Mouse (Mus musculus): ENCODE results near the gene Casq1. TPM values are rescaled to one million over a fixed set of nuclear protein-coding genes. Genes with fewer than 3 reads are reported as not detected.
"Not testable (repeated sequence)": the region's sequence is repeated elsewhere in the genome, so short reads cannot be mapped to it uniquely, and the experiment has no call there.

Casq1 gene
- 1.0 and 1.6 TPM in 2 replicates for polyA plus RNA-seq (2016; fragmentation: Nextera tagmentation; extraction: Ambion mirVana)

DNA sequence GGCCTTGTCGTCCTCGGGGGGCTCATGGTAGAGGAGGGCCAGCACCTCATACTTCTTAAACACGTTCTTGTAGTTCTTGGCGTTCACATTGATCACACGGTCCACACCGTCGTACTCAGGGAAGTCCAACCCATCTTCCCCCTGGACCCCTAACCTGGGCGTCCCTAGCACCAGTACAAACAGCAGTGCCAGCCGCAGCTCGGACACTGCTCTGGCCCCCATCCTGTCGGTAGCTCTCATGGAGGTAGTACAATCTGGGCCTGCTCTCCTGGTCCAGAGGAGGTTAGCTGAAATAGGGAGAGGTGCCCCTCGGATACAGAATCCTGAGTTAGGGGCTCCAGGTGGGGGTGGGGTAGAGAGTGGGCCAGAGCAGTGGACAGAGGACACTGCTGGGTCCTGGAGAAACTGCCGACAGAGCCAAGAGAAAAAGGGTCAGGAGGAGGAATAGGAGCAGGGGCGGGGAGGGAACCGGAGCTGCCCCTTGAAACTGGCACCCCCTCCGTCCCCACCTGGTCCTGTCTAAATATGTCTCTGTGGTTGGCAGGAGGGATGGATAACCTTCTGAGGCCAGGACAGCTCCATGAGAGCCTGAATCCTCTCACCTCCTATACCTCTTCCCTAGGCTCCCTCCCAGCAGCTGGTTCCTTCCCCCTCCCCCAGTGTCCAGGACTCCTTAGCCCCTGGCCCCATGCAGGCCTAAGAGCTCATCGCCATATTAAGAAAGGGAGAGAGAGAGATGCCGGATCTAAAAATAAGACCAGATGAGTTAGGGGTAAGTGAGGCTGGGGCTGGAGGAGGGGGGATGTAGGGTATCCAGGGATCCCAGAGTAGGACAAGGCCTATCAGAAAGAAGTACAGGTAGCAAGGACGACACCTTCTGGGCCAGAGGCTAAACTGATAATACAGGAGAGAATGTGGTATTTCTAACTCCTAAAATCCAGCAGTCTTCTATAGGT is at the start of gene Casq1:
Gene Casq1, minus strand, starts transcription at position 418 of the 956 bp plus-strand sequence.
- DNase-seq (ENCODE audit: low spot score) = no peak
- H3K36me3 ChIP-seq = no peaks in the 10 kb centered on the region
- H3K27me3 ChIP-seq (ENCODE audit: low read depth, poor library complexity, severe bottlenecking) = no peaks in the 10 kb centered on the region
- H3K4me1 ChIP-seq = peaks cover 51% of the 10 kb centered on the region
- WGBS = 82% methylated on average over 19 of the region's 19 CpGs
- H3K9me3 ChIP-seq (replicated peaks) = no peaks in the 10 kb centered on the region
- peak within 1 kb of the TSS; percentile 83 for H3K27ac ChIP-seq
- H3K4me3 ChIP-seq = no peak within 1 kb of the TSS

DNA sequence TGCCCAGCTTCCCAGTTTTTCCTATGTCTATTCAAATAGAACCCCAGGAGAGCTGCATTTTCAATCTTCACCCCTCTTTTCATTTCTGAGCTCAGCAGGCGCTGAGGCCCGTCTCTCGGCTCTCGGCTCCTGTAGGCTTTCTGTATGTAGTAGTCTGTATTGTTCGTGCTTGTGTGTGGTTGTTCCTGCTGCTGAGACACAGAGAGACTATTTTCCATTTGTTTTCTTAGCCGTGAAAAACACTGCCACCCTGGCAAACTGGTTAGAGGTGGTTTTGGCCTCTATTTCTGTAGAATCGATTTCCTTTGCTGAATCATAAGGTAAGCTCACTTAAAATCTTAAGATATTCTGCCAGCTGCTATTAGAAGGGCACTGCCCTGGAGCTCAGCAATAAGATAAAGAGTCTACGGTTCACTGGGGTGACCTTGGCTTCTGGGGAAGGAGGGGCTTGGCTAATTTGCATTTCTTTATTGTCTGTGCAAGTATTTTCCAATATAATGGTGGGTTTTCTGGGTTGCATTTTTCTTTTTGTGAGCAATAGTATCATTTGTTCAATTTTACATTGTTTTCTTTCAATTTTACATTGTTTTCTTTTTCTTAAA is 41.9 kb upstream of the Casq1 start, which contains the start of gene Igsf8:
Gene Igsf8, plus strand, starts transcription at position 165 of the 602 bp plus-strand sequence.
- Histone ChIP-seq H3K27ac (no peak within 1 kb of the TSS), H3K4me3 (no peak within 1 kb of the TSS)
- WGBS = 82% methylated on average over 8 of the region's 8 CpGs

DNA sequence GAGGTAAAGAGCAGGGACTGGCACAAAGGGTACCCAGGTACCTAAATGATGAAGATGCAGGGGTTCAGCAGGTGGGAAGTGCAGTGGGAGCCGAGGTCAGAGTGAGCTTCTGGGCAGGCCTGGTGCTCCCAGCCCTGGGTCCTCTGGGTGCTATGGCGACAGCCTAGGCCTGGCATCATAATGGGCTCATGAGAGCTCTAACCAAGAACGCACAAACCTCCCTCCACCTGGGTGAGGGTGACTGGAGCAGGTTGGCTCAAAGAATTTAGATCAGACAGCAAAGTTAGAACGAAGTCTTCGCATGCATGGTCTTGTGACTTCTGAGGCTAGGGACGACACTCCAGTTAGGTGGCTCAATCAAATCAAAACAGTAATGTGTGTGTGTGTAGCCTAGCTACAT is 38.6 kb upstream of the Casq1 start, which contains the start of gene Atp1a4:
Gene Atp1a4, minus strand, starts transcription at position 101 of the 400 bp plus-strand sequence.
- WGBS = 89% methylated on average over 6 of the region's 6 CpGs

More for the DNA sequence above, 41.9 kb upstream of the Casq1 start, which contains the start of gene Igsf8:
- Histone ChIP-seq H3K27me3 (ENCODE audit: low read depth, poor library complexity, severe bottlenecking) (no peaks in the 10 kb centered on the region), H3K9me3 (replicated peaks) (no peaks in the 10 kb centered on the region; the same call in 1 of the 2 replicates), H3K4me1 (no peaks in the 10 kb centered on the region), H3K36me3 (no peaks in the 10 kb centered on the region)
- DNase-seq (ENCODE audit: low spot score) = no peak

GRCm38 (mm10) chr1:172247679-172248078 is 28.0 kb upstream of the Casq1 start:
- 58% methylated on average over 2 of the region's 2 CpGs for WGBS
- Histone ChIP-seq H3K27ac (no peak overlapping the region), H3K27me3 (ENCODE audit: low read depth, poor library complexity, severe bottlenecking) (peaks cover 41% of the 10 kb centered on the region), H3K4me3 (no peak overlapping the region), H3K4me1 (peaks cover 17% of the 10 kb centered on the region; the same call in 1 of the 2 replicates), H3K36me3 (no peaks in the 10 kb centered on the region), H3K9me3 (replicated peaks) (no peaks in the 10 kb centered on the region)
- DNase-seq (ENCODE audit: low spot score) = peak; percentile 43

More for the DNA sequence above, 38.6 kb upstream of the Casq1 start, which contains the start of gene Atp1a4:
- H3K27me3 ChIP-seq (ENCODE audit: low read depth, poor library complexity, severe bottlenecking) = no peaks in the 10 kb centered on the region
- DNase-seq (ENCODE audit: low spot score) = no peak
- H3K4me3 ChIP-seq = no peak within 1 kb of the TSS
- H3K36me3 ChIP-seq = no peaks in the 10 kb centered on the region
- H3K27ac ChIP-seq = no peak within 1 kb of the TSS
- H3K4me1 ChIP-seq = no peaks in the 10 kb centered on the region
- H3K9me3 ChIP-seq (replicated peaks) = no peaks in the 10 kb centered on the region

DNA sequence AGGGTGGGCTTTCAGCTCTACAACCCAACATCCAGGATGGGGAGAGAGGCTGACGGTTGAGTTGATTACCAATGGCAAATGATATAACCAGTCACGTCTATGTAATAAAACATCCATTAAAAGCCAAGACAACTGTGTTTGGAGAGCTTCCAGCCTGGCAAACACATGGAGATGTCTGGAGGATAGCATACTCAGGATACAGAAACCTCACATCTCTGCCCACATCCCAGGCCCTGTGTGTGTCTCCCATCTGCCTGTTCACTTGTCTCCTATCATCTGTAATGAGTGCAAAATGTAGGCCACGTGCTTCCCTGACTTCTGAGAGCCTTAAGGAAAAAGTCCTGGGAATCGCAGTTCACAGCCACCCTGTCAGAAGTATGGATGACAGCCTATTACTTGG is 27.5 kb upstream of the Casq1 start:
- H3K4me1 ChIP-seq = peaks cover 17% of the 10 kb centered on the region; the same call in 1 of the 2 replicates
- 72% methylated on average over 4 of the region's 4 CpGs for WGBS
- H3K27me3 ChIP-seq (ENCODE audit: low read depth, poor library complexity, severe bottlenecking) = peaks cover 45% of the 10 kb centered on the region
- H3K36me3 ChIP-seq = no peaks in the 10 kb centered on the region
- no peak overlapping the region for H3K4me3 ChIP-seq
- H3K27ac ChIP-seq = no peak overlapping the region
- no peak for DNase-seq (ENCODE audit: low spot score)
- no peaks in the 10 kb centered on the region for H3K9me3 ChIP-seq (replicated peaks)

GRCm38 (mm10) chr1:172244645-172245044 is 25.0 kb upstream of the Casq1 start:
- not testable (repeated sequence) for H3K9me3 ChIP-seq (replicated peaks)
- H3K4me3 ChIP-seq = peak overlapping the region; percentile 27
- 29% methylated on average over 23 of the region's 23 CpGs for WGBS

DNA sequence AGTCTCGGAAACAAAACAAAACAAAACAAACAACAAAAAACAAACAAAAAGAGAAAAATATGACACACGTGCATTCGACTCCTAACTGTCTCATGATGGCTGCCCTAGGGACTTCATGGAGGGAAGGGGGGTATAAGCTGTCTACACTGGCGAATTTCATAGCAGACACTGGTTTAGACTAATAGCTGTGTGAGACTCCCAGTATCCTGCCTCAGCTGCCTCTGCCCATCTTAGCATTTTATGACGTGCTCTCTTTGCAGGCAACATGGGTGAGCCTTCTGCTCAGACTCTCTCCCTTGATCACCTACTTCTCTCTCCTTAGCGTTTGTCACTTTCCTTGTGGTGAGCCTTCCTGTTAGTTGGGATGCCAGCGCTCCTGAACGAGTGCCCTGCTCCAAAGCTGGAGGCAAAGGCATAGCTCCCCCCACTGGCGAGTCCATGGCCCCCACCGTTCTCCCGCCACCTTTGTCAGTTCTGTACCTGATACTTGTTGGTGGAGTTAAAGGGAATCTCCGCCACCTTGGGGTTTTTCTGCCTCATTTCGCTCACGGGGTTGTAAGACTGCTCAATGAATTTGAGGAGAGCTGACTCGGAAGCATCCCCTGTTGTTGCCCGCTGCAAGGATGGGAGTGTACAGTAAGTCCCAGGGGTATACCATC is 24.0 kb upstream of the Casq1 start:
- Histone ChIP-seq H3K9me3 (replicated peaks) (no peaks in the 10 kb centered on the region), H3K36me3 (no peaks in the 10 kb centered on the region), H3K27me3 (ENCODE audit: low read depth, poor library complexity, severe bottlenecking) (peaks cover 45% of the 10 kb centered on the region), H3K4me1 (peaks cover 17% of the 10 kb centered on the region; the same call in 1 of the 2 replicates), H3K27ac (no peak overlapping the region), H3K4me3 (peak overlapping the region; percentile 27)
- DNase-seq (ENCODE audit: low spot score) = peak; percentile 46
- 25% methylated on average over 16 of the region's 16 CpGs for WGBS

More at GRCm38 (mm10) chr1:172244645-172245044, 25.0 kb upstream of the Casq1 start:
- H3K36me3 ChIP-seq; DNase-seq (ENCODE audit: low spot score); H3K27ac ChIP-seq: not testable (repeated sequence)
- Histone ChIP-seq H3K4me1 (peaks cover 17% of the 10 kb centered on the region; the same call in 1 of the 2 replicates), H3K27me3 (ENCODE audit: low read depth, poor library complexity, severe bottlenecking) (peaks cover 45% of the 10 kb centered on the region)

- Histone ChIP-seq H3K27ac (no peak overlapping the region), H3K4me1 (peaks cover 13% of the 10 kb centered on the region; the same call in 1 of the 2 replicates), H3K27me3 (ENCODE audit: low read depth, poor library complexity, severe bottlenecking) (peaks cover 45% of the 10 kb centered on the region), H3K9me3 (replicated peaks) (no peaks in the 10 kb centered on the region), H3K4me3 (no peak overlapping the region), H3K36me3 (no peaks in the 10 kb centered on the region)
- WGBS = 69% methylated on average over 2 of the region's 2 CpGs
- no peak for DNase-seq (ENCODE audit: low spot score)
These were observed 22.7 kb upstream of the Casq1 start for GRCm38 (mm10) chr1:172242401-172242800.

DNA sequence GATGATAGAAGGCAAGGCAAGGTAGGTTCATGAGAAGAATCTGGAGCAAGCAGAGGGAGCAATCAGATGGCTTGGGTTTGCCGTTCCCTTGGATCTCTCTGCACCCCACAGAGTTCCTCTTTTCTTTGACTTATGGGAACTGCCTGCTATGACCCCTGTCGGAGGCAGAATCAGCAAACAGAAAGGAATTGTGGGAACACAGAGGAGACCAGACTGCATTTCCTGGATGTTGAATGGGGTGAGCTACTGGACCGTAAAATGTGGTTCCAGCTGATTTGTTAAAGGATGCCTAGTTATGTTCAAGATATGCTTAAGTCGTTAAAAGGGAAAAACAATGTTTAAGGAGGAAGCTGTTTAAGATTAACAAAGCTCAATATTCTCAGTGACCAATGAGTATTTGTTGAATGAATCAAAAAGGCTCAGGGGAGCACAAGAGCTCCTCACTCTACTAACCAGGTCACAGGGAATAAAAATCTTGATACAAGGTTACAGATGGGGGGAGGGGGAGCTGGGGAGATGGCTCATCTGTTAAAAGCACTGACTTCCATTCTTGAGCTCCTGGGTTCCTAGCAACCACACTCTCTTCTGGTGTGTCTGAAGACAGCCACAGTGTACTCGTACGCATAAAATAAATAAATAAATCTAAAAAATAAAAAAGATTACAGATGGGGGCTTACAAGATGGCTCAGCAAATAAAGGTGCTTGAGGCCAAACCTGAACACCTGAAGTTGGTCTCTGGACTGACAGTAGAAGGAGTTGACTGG is 21.5 kb upstream of the Casq1 start:
- Histone ChIP-seq H3K4me3 (no peak overlapping the region), H3K27ac (no peak overlapping the region), H3K27me3 (ENCODE audit: low read depth, poor library complexity, severe bottlenecking) (peaks cover 39% of the 10 kb centered on the region), H3K9me3 (replicated peaks) (no peaks in the 10 kb centered on the region), H3K36me3 (no peaks in the 10 kb centered on the region), H3K4me1 (peaks cover 12% of the 10 kb centered on the region; the same call in 1 of the 2 replicates)
- 82% methylated on average over 6 of the region's 6 CpGs for WGBS
- no peak for DNase-seq (ENCODE audit: low spot score)

GRCm38 (mm10) chr1:172229215-172229614 is 9.5 kb upstream of the Casq1 start:
- WGBS = 91% methylated on average over 1 of the region's 1 CpGs
- Histone ChIP-seq H3K9me3 (replicated peaks) (no peaks in the 10 kb centered on the region), H3K36me3 (no peaks in the 10 kb centered on the region), H3K27me3 (ENCODE audit: low read depth, poor library complexity, severe bottlenecking) (no peaks in the 10 kb centered on the region), H3K27ac (no peak overlapping the region), H3K4me1 (no peaks in the 10 kb centered on the region), H3K4me3 (no peak overlapping the region)
- no peak for DNase-seq (ENCODE audit: low spot score)

- no peaks in the 10 kb centered on the region for H3K4me1 ChIP-seq
- no peak for DNase-seq (ENCODE audit: low spot score)
These were observed 8.5 kb upstream of the Casq1 start for GRCm38 (mm10) chr1:172228209-172228608.

More at GRCm38 (mm10) chr1:172228209-172228608, 8.5 kb upstream of the Casq1 start:
- 91% methylated on average over 2 of the region's 2 CpGs for WGBS
- Histone ChIP-seq H3K27me3 (ENCODE audit: low read depth, poor library complexity, severe bottlenecking) (no peaks in the 10 kb centered on the region), H3K9me3 (replicated peaks) (no peaks in the 10 kb centered on the region), H3K4me3 (no peak overlapping the region), H3K27ac (no peak overlapping the region), H3K36me3 (no peaks in the 10 kb centered on the region)
